Mouse (Mus musculus) G1E (cell line): ENCODE results near the gene Phrf1. TPM values are rescaled to one million over a fixed set of nuclear protein-coding genes. Genes with fewer than 3 reads are reported as not detected.

Experiments
- ATAC-seq: 2 replicates; pipeline ENCODE4 v1.8.0; 2016; ENCODE audit warnings: mild to moderate bottlenecking; ENCODE audit not compliant: insufficient number of reproducible peaks, poor library complexity, low FRiP score, severe bottlenecking; ENCODE audit errors: extremely low read depth
- DNase-seq: peaks from one replicate; pipeline ENCODE4 v3.0.0; 2012; ENCODE audit warnings: low spot score
- H3K27me3 ChIP-seq: 2 replicates; pipeline ENCODE4 v1.6.1; 2012; ENCODE audit warnings: mild to moderate bottlenecking, low read length, inconsistent platforms; ENCODE audit not compliant: insufficient read depth
- H3K36me3 ChIP-seq: replicated peaks from 2 replicates; pipeline ENCODE3; 2012; ENCODE audit warnings: mild to moderate bottlenecking, inconsistent platforms
- H3K4me1 ChIP-seq: 2 replicates; pipeline ENCODE4 v1.6.1; 2012; ENCODE audit warnings: low read depth, low read length, inconsistent platforms, mixed read lengths; ENCODE audit not compliant: insufficient read depth
- H3K4me3 ChIP-seq: 2 replicates; pipeline ENCODE4 v1.5.1; 2012; ENCODE audit warnings: low read depth, mild to moderate bottlenecking, inconsistent platforms, low read length, moderate library complexity, mixed read lengths
- H3K9me3 ChIP-seq: replicated peaks from 2 replicates; pipeline ENCODE4 v1.6.1; 2012; ENCODE audit warnings: inconsistent platforms
- CTCF ChIP-seq: IDR thresholded peaks from 2 replicates; pipeline ENCODE4 v1.5.1; 2012; ENCODE audit warnings: low read depth, low read length, inconsistent platforms, mixed read lengths
- GATA1 ChIP-seq: IDR thresholded peaks from 2 replicates; pipeline ENCODE4 v1.6.1; 2012; ENCODE audit warnings: borderline replicate concordance, low read length, inconsistent platforms, mixed read lengths
- GATA2 ChIP-seq: IDR thresholded peaks from 2 replicates; pipeline ENCODE4 v1.6.1; 2012; ENCODE audit warnings: low read depth, low read length, inconsistent platforms, borderline replicate concordance
- POLR2AphosphoS5 ChIP-seq: IDR thresholded peaks from 2 replicates; pipeline ENCODE4 v1.6.1; 2012; ENCODE audit warnings: low read depth, low read length, inconsistent platforms; ENCODE audit not compliant: insufficient replicate concordance
- TAL1 ChIP-seq: conservative IDR thresholded peaks from 2 replicates; pipeline ENCODE4 v1.6.1; 2012; ENCODE audit warnings: low read depth, low read length, inconsistent platforms, mixed read lengths
- polyA plus RNA-seq: library from polyadenylated mRNA; stranded (reverse); fragments of >175 nt; gene quantifications from 2 replicates; pipeline ENCODE4 v1.2.3, GENCODE M21; 2012
- total RNA-seq, 2 experiments: library from RNA; stranded (forward) in 1 of 2; stranded (reverse) in 1 of 2; fragments of 200-1000 nt in 1 of 2; fragments of >200 nt in 1 of 2; fragmentation: Nextera tagmentation in 1 of 2; gene quantifications; 2 replicates each; pipeline ENCODE4 v1.2.3; 2014 to 2017

The Phrf1 gene
- total and polyA plus RNA-seq, 3 experiments = 61.4 to 173 (median 77.4) TPM

- ATAC-seq (0 out of 2 replicates have a peak, but pooled peaks have one; percentile 8), DNase-seq (peak; percentile 60)
- TF ChIP-seq POLR2AphosphoS5 = no peak
- TF ChIP-seq TAL1 = no peak
- TF ChIP-seq GATA1 = no peak
- TF ChIP-seq GATA2 = no peak
- TF ChIP-seq CTCF = no peak
- Histone ChIP-seq H3K36me3 (peaks cover 47% of the 10 kb centered on the region), H3K4me1 (peaks cover 75% of the 10 kb centered on the region), H3K4me3 (peak overlapping the region; percentile 80), H3K27me3 (peaks cover 27% of the 10 kb centered on the region), H3K9me3 (no peaks in the 10 kb centered on the region)
These were observed 12.5 kb upstream of the Phrf1 start for GRCm38 (mm10) chr7:141215880-141216733.

- ATAC-seq (no peak), DNase-seq (no peak)
- Histone ChIP-seq H3K27me3 (peaks cover 19% of the 10 kb centered on the region), H3K36me3 (peaks cover 47% of the 10 kb centered on the region), H3K9me3 (no peaks in the 10 kb centered on the region), H3K4me3 (peak overlapping the region; percentile 80; the same call in 1 of the 2 replicates), H3K4me1 (peaks cover 79% of the 10 kb centered on the region)
- TF ChIP-seq CTCF (no peak), POLR2AphosphoS5 (peak; percentile 43; the same call in 1 of the 2 replicates), GATA2 (no peak)
These were observed 11.7 kb upstream of the Phrf1 start for GRCm38 (mm10) chr7:141216894-141217293.

DNA sequence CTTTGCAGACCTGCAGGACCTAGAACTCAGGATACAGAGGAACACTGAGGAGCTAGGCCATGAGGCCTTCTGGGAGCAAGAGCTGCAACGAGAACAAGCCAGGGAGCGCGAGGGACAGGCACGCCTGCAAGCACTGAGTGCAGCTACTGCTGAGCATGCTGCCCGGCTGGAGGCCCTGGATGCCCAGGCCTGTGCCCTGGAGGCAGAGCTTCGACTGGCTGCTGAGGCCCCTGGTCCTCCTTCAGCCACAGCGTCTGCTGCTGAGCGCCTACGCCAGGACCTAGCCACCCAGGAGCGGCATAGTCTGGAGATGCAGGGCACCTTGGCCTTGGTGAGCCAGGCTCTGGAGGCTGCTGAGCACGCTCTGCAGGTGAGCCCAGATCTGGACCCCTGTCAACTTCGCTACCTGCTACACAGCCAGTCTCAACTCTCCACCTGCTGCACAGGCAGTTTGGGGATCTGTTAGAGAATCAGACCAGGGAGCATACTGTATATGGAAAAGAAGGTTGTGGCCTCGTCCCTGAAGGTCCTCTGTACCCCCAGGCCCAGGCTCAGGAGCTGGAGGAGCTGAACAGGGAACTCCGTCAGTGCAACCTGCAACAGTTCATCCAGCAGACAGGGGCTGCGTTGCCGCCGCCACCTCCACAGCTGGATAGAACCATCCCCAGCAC lies 11.1 kb upstream of the Phrf1 start:
- no peak for DNase-seq
- no peak for ATAC-seq
- Histone ChIP-seq H3K4me1 (peaks cover 85% of the 10 kb centered on the region), H3K9me3 (no peaks in the 10 kb centered on the region), H3K36me3 (peaks cover 47% of the 10 kb centered on the region), H3K4me3 (peak overlapping the region; percentile 80; the same call in 1 of the 2 replicates), H3K27me3 (peaks cover 13% of the 10 kb centered on the region)
- TF ChIP-seq POLR2AphosphoS5 (no peak), CTCF (no peak), TAL1 (no peak), GATA2 (no peak), GATA1 (no peak)

DNA sequence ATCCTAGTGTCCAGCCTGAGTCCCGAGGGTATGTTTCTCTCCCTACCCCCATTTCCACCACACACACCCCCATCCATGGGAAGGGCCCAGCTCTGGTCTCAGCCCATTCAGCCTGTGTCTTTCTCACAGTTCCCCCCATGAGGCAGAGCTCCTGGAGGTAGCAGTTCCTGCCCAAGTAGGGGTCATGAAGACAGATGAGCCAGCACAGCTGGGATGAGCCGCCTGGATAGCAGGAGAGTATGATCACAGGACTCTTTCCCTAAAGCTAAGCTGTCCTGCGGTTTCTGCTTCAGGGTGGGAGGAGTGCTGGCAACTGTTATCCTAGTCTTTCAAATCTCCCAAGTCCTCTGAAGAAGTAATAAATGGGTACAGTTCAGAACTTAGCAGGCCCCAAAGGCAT lies 10.4 kb upstream of the Phrf1 start:
- peaks cover 6% of the 10 kb centered on the region for H3K27me3 ChIP-seq
- TF ChIP-seq POLR2AphosphoS5 (no peak), TAL1 (no peak), GATA2 (no peak), CTCF (no peak), GATA1 (no peak)
- H3K36me3 ChIP-seq = peaks cover 47% of the 10 kb centered on the region
- H3K4me1 ChIP-seq = peaks cover 90% of the 10 kb centered on the region
- ATAC-seq = no peak
- H3K9me3 ChIP-seq = no peaks in the 10 kb centered on the region
- no peak for DNase-seq
- H3K4me3 ChIP-seq = no peak overlapping the region; the same call in 1 of the 2 replicates

DNA sequence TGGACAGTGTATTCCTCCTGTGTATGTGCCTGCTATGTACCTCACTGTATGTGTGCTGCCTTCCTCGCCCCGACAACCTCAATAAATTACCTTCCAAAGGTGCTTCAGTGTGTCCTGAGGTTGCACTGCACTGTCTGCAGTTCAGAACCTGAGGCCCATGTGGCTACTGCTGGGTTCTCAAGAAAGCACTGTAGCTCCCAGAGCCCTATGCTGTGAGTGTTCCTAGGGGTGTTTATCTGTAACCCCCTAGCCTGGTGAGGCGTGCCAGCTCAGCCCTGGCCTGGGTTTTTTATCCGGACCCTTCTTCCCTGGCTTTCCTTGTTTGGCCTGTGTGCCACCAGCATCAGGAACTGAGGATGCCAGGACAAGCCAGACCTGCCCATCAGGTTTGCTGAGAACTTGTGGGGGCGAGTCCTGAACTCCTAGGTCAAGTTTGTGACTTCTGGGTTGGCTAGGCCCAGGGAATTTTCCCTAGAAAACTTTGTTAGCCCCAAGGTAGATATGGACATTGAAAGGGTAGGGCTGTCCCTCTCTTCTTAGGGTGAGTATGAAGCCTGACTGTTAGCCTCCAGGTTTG lies 9.9 kb upstream of the Phrf1 start:
- Histone ChIP-seq H3K4me1 (peaks cover 89% of the 10 kb centered on the region), H3K9me3 (no peaks in the 10 kb centered on the region), H3K27me3 (peaks cover 2% of the 10 kb centered on the region; the same call in 1 of the 2 replicates), H3K4me3 (no peak overlapping the region; the same call in 1 of the 2 replicates), H3K36me3 (peaks cover 47% of the 10 kb centered on the region)
- ATAC-seq (no peak), DNase-seq (no peak)
- TF ChIP-seq GATA2 (no peak), TAL1 (no peak), CTCF (no peak), GATA1 (no peak), POLR2AphosphoS5 (no peak)

GRCm38 (mm10) chr7:141219558-141220099 lies 9.0 kb upstream of the Phrf1 start:
- Histone ChIP-seq H3K4me1 (peaks cover 81% of the 10 kb centered on the region), H3K36me3 (peaks cover 47% of the 10 kb centered on the region), H3K4me3 (peak overlapping the region; percentile 99; the same call in 1 of the 2 replicates), H3K9me3 (no peaks in the 10 kb centered on the region), H3K27me3 (no peaks in the 10 kb centered on the region)
- DNase-seq (no peak), ATAC-seq (no peak)
- TF ChIP-seq TAL1 (no peak), POLR2AphosphoS5 (no peak), GATA2 (no peak), GATA1 (no peak), CTCF (no peak)
